ENCODE assay signal across 8 mouse cellular contexts in genomic region chr16:42275518-42276215, GRCm38 (mm10).
DNase-seq lines count a peak whose midpoint lies in the region; ATAC-seq and TF ChIP-seq lines count a peak whose summit lies in the region.

No protein-coding gene starts in this region.

- H3K27ac ChIP-seq in forebrain, embryonic 10.5 days: peak overlapping the region; percentile 60
- peak overlapping the region; percentile 82 for H3K27ac ChIP-seq in hindbrain, embryonic 14.5 days
- peak overlapping the region; percentile 51 for H3K27ac ChIP-seq in midbrain, postnatal 0 days (ENCODE audit: low read depth, low read length)
- no peak overlapping the region for H3K27ac ChIP-seq in intestine, embryonic 16.5 days (ENCODE audit: low read length)

- TF ChIP-seq CTCF in midbrain, postnatal 0 days (IDR thresholded peaks at IDR 0.05): no peak

- peaks cover 11% of the 10 kb centered on the region for H3K27me3 ChIP-seq in forebrain, embryonic 10.5 days (ENCODE audit: poor library complexity, severe bottlenecking)
- no peaks in the 10 kb centered on the region for H3K27me3 ChIP-seq in hindbrain, embryonic 14.5 days (ENCODE audit: control insufficient read depth, insufficient read depth, low read length)
- H3K27me3 ChIP-seq in midbrain, postnatal 0 days (ENCODE audit: insufficient read depth, low read length): no peaks in the 10 kb centered on the region
- no peaks in the 10 kb centered on the region for H3K27me3 ChIP-seq in intestine, embryonic 16.5 days (replicated peaks; ENCODE audit: control insufficient read depth, insufficient read depth, low read length)

- DNase-seq in left cerebral cortex, postnatal 10 days (ENCODE audit: extremely low spot score in 1 of 2, low spot score in 2 of 2): peak; percentile 32 to 33
- DNase-seq in left cerebral cortex, adult 8-10 months (ENCODE audit: low spot score in 2 of 2): no peak
- DNase-seq in forebrain, embryonic 10.5 days (ENCODE audit: extremely low spot score, low spot score): peak; percentile 51
- DNase-seq in hindbrain, embryonic 14.5 days (ENCODE audit: low spot score): peak; percentile 61
- DNase-seq in midbrain, postnatal 0 days (ENCODE audit: low spot score): peak; percentile 66
- no peak for DNase-seq in lung, adult 18-20 months
- no peak for DNase-seq in adrenal gland, postnatal 10 days

- peak; percentile 84 for ATAC-seq in hindbrain, embryonic 14.5 days (ENCODE audit: low FRiP score)
- ATAC-seq in midbrain, postnatal 0 days (ENCODE audit: low FRiP score): peak; percentile 56
- ATAC-seq in intestine, embryonic 16.5 days: no peak

- peak overlapping the region; percentile 32 for H3K9ac ChIP-seq in hindbrain, embryonic 14.5 days
- H3K9ac ChIP-seq in midbrain, postnatal 0 days (replicated peaks; ENCODE audit: low read length, poor library complexity, severe bottlenecking): peak overlapping the region; percentile 29; the same call in 1 of the 2 replicates
- H3K9ac ChIP-seq in intestine, embryonic 16.5 days (ENCODE audit: low read depth, low read length): no peak overlapping the region

- intact Hi-C loops in left cerebral cortex, postnatal 10 days (cut with DNase I): loop anchor here (5.0 kb wide), 2 partner anchors 62 to 507 kb away; no protein-coding TSS in a partner anchor

- peak overlapping the region; percentile 40 for H3K4me2 ChIP-seq in hindbrain, embryonic 14.5 days (replicated peaks)
- H3K4me2 ChIP-seq in midbrain, postnatal 0 days (ENCODE audit: low read depth, low read length, poor library complexity, severe bottlenecking): peak overlapping the region; percentile 36
- no peak overlapping the region for H3K4me2 ChIP-seq in intestine, embryonic 16.5 days (ENCODE audit: low read depth, low read length)

- WGBS in forebrain, embryonic 10.5 days: 40% methylated on average over 14 of the region's 14 CpGs
- WGBS in hindbrain, embryonic 14.5 days: 26% methylated on average over 14 of the region's 14 CpGs
- WGBS in midbrain, postnatal 0 days: 21% methylated on average over 14 of the region's 14 CpGs
- WGBS in intestine, embryonic 16.5 days: 49% methylated on average over 14 of the region's 14 CpGs

- peak overlapping the region; percentile 29 for H3K4me3 ChIP-seq in forebrain, embryonic 10.5 days
- no peak overlapping the region for H3K4me3 ChIP-seq in hindbrain, embryonic 14.5 days (replicated peaks; ENCODE audit: low read length)
- H3K4me3 ChIP-seq in midbrain, postnatal 0 days (ENCODE audit: low read depth, low read length): 0 out of 2 replicates have a peak overlapping the region, but pooled peaks have one; percentile 4
- no peak overlapping the region for H3K4me3 ChIP-seq in intestine, embryonic 16.5 days (ENCODE audit: low read length)

- peaks cover 25% of the 10 kb centered on the region for H3K4me1 ChIP-seq in forebrain, embryonic 10.5 days
- peaks cover 30% of the 10 kb centered on the region for H3K4me1 ChIP-seq in hindbrain, embryonic 14.5 days (replicated peaks; ENCODE audit: control insufficient read depth, insufficient read depth, low read length)
- peaks cover 5% of the 10 kb centered on the region; the same call in 1 of the 2 replicates for H3K4me1 ChIP-seq in midbrain, postnatal 0 days (ENCODE audit: insufficient read depth, low read length)
- no peaks in the 10 kb centered on the region for H3K4me1 ChIP-seq in intestine, embryonic 16.5 days (ENCODE audit: control insufficient read depth, insufficient read depth, low read length)

- no peaks in the 10 kb centered on the region for H3K36me3 ChIP-seq in forebrain, embryonic 10.5 days (replicated peaks)
- H3K36me3 ChIP-seq in hindbrain, embryonic 14.5 days (replicated peaks; ENCODE audit: control insufficient read depth, insufficient read depth): peaks cover 7% of the 10 kb centered on the region; the same call in 1 of the 2 replicates
- H3K36me3 ChIP-seq in midbrain, postnatal 0 days (ENCODE audit: insufficient read depth, low read length): no peaks in the 10 kb centered on the region
- no peaks in the 10 kb centered on the region for H3K36me3 ChIP-seq in intestine, embryonic 16.5 days (ENCODE audit: control insufficient read depth, insufficient read depth, low read length)

- H3K9me3 ChIP-seq in forebrain, embryonic 10.5 days: no peaks in the 10 kb centered on the region
- no peaks in the 10 kb centered on the region for H3K9me3 ChIP-seq in hindbrain, embryonic 14.5 days (ENCODE audit: control insufficient read depth, low read length)
- H3K9me3 ChIP-seq in midbrain, postnatal 0 days (ENCODE audit: low read length): no peaks in the 10 kb centered on the region
- no peaks in the 10 kb centered on the region for H3K9me3 ChIP-seq in intestine, embryonic 16.5 days (ENCODE audit: control insufficient read depth, low read length)

Comparison
In these comparisons a context has a peak if more than half of its experiments do, and no peak if none do; other contexts are left out.
1. DNase-seq: peak in left cerebral cortex, postnatal 10 days (2 of 2), forebrain, embryonic 10.5 days (single experiment), hindbrain, embryonic 14.5 days (single experiment) and midbrain, postnatal 0 days (single experiment); none in left cerebral cortex, adult 8-10 months (0 of 2), lung, adult 18-20 months (0 of 2) and adrenal gland, postnatal 10 days (single experiment).
2. H3K4me3 ChIP-seq: peak in forebrain, embryonic 10.5 days (single experiment) and midbrain, postnatal 0 days (single experiment); none in hindbrain, embryonic 14.5 days (single experiment) and intestine, embryonic 16.5 days (single experiment).